Mouse (Mus musculus) limb, embryonic 11.5 days (tissue): Measurements from ENCODE around the gene Bend6. TPM values are rescaled to one million over a fixed set of nuclear protein-coding genes. Genes with fewer than 3 reads are reported as not detected.

Source experiments
- ATAC-seq: fragments of 200-750 bp; cut with Nextera tagmentation; 2 replicates; pipeline ENCODE4 v1.8.0; 2017; ENCODE audit warnings: low read depth; ENCODE audit not compliant: insufficient number of reproducible peaks, low FRiP score, low TSS enrichment
- DNase-seq: peaks from one replicate; pipeline ENCODE4 v3.0.0-alpha.2; 2015; ENCODE audit warnings: low spot score
- H3K27ac ChIP-seq: fragments of 300-500 bp; sonication (generic); replicated peaks from 2 replicates; pipeline ENCODE4 v1.5.1; 2014; ENCODE audit warnings: low read depth, mild to moderate bottlenecking, low read length
- H3K27me3 ChIP-seq: fragments of 300-500 bp; sonication (generic); 2 replicates; pipeline ENCODE4 v1.6.1; 2014; ENCODE audit warnings: mild to moderate bottlenecking, low read length, mixed read lengths; ENCODE audit not compliant: control insufficient read depth, insufficient read depth
- H3K36me3 ChIP-seq: fragments of 300-500 bp; sonication (generic); 2 replicates; pipeline ENCODE4 v1.6.1; 2014; ENCODE audit warnings: mild to moderate bottlenecking, low read length, moderate library complexity, mixed read lengths; ENCODE audit not compliant: control insufficient read depth, insufficient read depth
- H3K4me1 ChIP-seq: fragments of 300-500 bp; sonication (generic); 2 replicates; pipeline ENCODE4 v1.6.1; 2014; ENCODE audit warnings: low read length, mixed read lengths; ENCODE audit not compliant: control insufficient read depth, insufficient read depth
- H3K4me2 ChIP-seq: fragments of 300-500 bp; sonication (generic); 2 replicates; pipeline ENCODE4 v1.6.1; 2014; ENCODE audit warnings: low read depth, mild to moderate bottlenecking, moderate library complexity; ENCODE audit not compliant: severe bottlenecking
- H3K4me3 ChIP-seq: fragments of 300-500 bp; sonication (generic); 2 replicates; pipeline ENCODE4 v1.5.1; 2014; ENCODE audit warnings: low read depth, low read length
- H3K9ac ChIP-seq: fragments of 300-500 bp; sonication (generic); 2 replicates; pipeline ENCODE4 v1.6.1; 2014; ENCODE audit warnings: mild to moderate bottlenecking, low read length
- H3K9me3 ChIP-seq: fragments of 300-500 bp; sonication (generic); 2 replicates; pipeline ENCODE4 v1.6.1; 2016; ENCODE audit warnings: low read length; ENCODE audit not compliant: control insufficient read depth
- WGBS: fragments of 180-500 bp; shearing (Covaris S2); extraction: QIAGEN DNeasy Blood & Tissue Kit; methylation state at CpG from one replicate; pipeline ENCODE4 v1.1.7; 2014; 5-methylcytosine and 5-hydroxymethylcytosine counted together
- polyA plus RNA-seq: library from polyadenylated mRNA; unstranded; fragments of >200 nt; fragmentation: Nextera tagmentation; extraction: Ambion mirVana; gene quantifications from 2 replicates; pipeline ENCODE4 v1.2.1, GENCODE M21; 2014

Gene Bend6
- polyA plus RNA-seq, 1 experiment from 2014 or later, result 1.5 TPM

GRCm38 (mm10) chr1:33942638-33943037 lies 35.0 kb upstream of the Bend6 start:
- 85% methylated on average over 8 of the region's 8 CpGs for WGBS
- Histone ChIP-seq H3K4me3 (no peak overlapping the region), H3K36me3 (no peaks in the 10 kb centered on the region), H3K4me2 (no peak overlapping the region), H3K4me1 (no peaks in the 10 kb centered on the region), H3K9ac (no peak overlapping the region), H3K9me3 (no peaks in the 10 kb centered on the region), H3K27ac (no peak overlapping the region), H3K27me3 (no peaks in the 10 kb centered on the region)
- ATAC-seq, result no peak
- no peak for DNase-seq

- H3K27ac ChIP-seq, result no peak overlapping the region
- ATAC-seq (no peak), DNase-seq (no peak)
- H3K36me3 ChIP-seq, result no peaks in the 10 kb centered on the region
- no peak overlapping the region for H3K4me3 ChIP-seq
- 92% methylated on average over 11 of the region's 11 CpGs for WGBS
- H3K4me1 ChIP-seq, result no peaks in the 10 kb centered on the region
- H3K9me3 ChIP-seq, result no peaks in the 10 kb centered on the region
- H3K9ac ChIP-seq, result no peak overlapping the region
- no peak overlapping the region for H3K4me2 ChIP-seq
- no peaks in the 10 kb centered on the region for H3K27me3 ChIP-seq
Measured at GRCm38 (mm10) chr1:33940364-33940928, 32.8 kb upstream of the Bend6 start.

GRCm38 (mm10) chr1:33939828-33940227 lies 32.2 kb upstream of the Bend6 start:
- no peak for ATAC-seq

GRCm38 (mm10) chr1:33935946-33936345 lies 28.3 kb upstream of the Bend6 start:
- H3K9ac ChIP-seq, result no peak overlapping the region
- WGBS, result 87% methylated on average over 3 of the region's 3 CpGs

More at GRCm38 (mm10) chr1:33939828-33940227, 32.2 kb upstream of the Bend6 start:
- H3K4me1 ChIP-seq, result no peaks in the 10 kb centered on the region
- H3K9ac ChIP-seq, result no peak overlapping the region
- DNase-seq, result no peak
- H3K4me2 ChIP-seq, result no peak overlapping the region
- H3K4me3 ChIP-seq, result no peak overlapping the region
- 85% methylated on average over 5 of the region's 5 CpGs for WGBS
- H3K36me3 ChIP-seq, result no peaks in the 10 kb centered on the region
- no peak overlapping the region for H3K27ac ChIP-seq
- H3K9me3 ChIP-seq, result no peaks in the 10 kb centered on the region
- H3K27me3 ChIP-seq, result no peaks in the 10 kb centered on the region

GRCm38 (mm10) chr1:33932845-33933499 lies 25.4 kb upstream of the Bend6 start:
- no peaks in the 10 kb centered on the region for H3K36me3 ChIP-seq
- H3K27me3 ChIP-seq, result no peaks in the 10 kb centered on the region
- ATAC-seq, result no peak
- no peak overlapping the region for H3K4me3 ChIP-seq
- H3K9me3 ChIP-seq, result no peaks in the 10 kb centered on the region
- H3K4me2 ChIP-seq, result no peak overlapping the region
- H3K27ac ChIP-seq, result no peak overlapping the region
- DNase-seq, result no peak
- WGBS, result 92% methylated on average over 14 of the region's 14 CpGs
- H3K4me1 ChIP-seq, result no peaks in the 10 kb centered on the region
- H3K9ac ChIP-seq, result no peak overlapping the region

More at GRCm38 (mm10) chr1:33935946-33936345, 28.3 kb upstream of the Bend6 start:
- Histone ChIP-seq H3K9me3 (no peaks in the 10 kb centered on the region), H3K4me2 (no peak overlapping the region), H3K27ac (no peak overlapping the region), H3K36me3 (no peaks in the 10 kb centered on the region), H3K27me3 (no peaks in the 10 kb centered on the region), H3K4me3 (no peak overlapping the region), H3K4me1 (no peaks in the 10 kb centered on the region)
- DNase-seq (no peak), ATAC-seq (no peak)

GRCm38 (mm10) chr1:33932196-33932595 lies 24.6 kb upstream of the Bend6 start:
- ATAC-seq (no peak), DNase-seq (no peak)
- WGBS, result 92% methylated on average over 3 of the region's 3 CpGs
- Histone ChIP-seq H3K4me3 (no peak overlapping the region), H3K4me2 (no peak overlapping the region), H3K9ac (no peak overlapping the region), H3K27ac (no peak overlapping the region), H3K9me3 (no peaks in the 10 kb centered on the region), H3K36me3 (no peaks in the 10 kb centered on the region), H3K4me1 (no peaks in the 10 kb centered on the region), H3K27me3 (no peaks in the 10 kb centered on the region)

- Histone ChIP-seq H3K9ac (no peak overlapping the region), H3K4me2 (no peak overlapping the region), H3K27ac (no peak overlapping the region), H3K4me1 (no peaks in the 10 kb centered on the region), H3K27me3 (no peaks in the 10 kb centered on the region), H3K9me3 (no peaks in the 10 kb centered on the region), H3K4me3 (no peak overlapping the region), H3K36me3 (no peaks in the 10 kb centered on the region)
- DNase-seq, result no peak
- ATAC-seq, result no peak
- 92% methylated on average over 8 of the region's 8 CpGs for WGBS
Measured at GRCm38 (mm10) chr1:33931791-33932190, 24.2 kb upstream of the Bend6 start.

- Histone ChIP-seq H3K27ac (no peak overlapping the region), H3K4me1 (no peaks in the 10 kb centered on the region), H3K4me3 (no peak overlapping the region), H3K9ac (no peak overlapping the region), H3K4me2 (no peak overlapping the region), H3K36me3 (no peaks in the 10 kb centered on the region), H3K27me3 (no peaks in the 10 kb centered on the region), H3K9me3 (no peaks in the 10 kb centered on the region)
- 94% methylated on average over 7 of the region's 7 CpGs for WGBS
- ATAC-seq, result no peak
- DNase-seq, result no peak
Measured at GRCm38 (mm10) chr1:33927466-33927865, 19.9 kb upstream of the Bend6 start.

GRCm38 (mm10) chr1:33925283-33925682 lies 17.7 kb upstream of the Bend6 start:
- no peak for DNase-seq
- Histone ChIP-seq H3K9me3 (no peaks in the 10 kb centered on the region), H3K4me1 (no peaks in the 10 kb centered on the region), H3K27me3 (no peaks in the 10 kb centered on the region), H3K4me3 (no peak overlapping the region), H3K36me3 (no peaks in the 10 kb centered on the region), H3K4me2 (no peak overlapping the region), H3K9ac (no peak overlapping the region), H3K27ac (no peak overlapping the region)
- WGBS, result 56% methylated on average over 3 of the region's 3 CpGs
- no peak for ATAC-seq
